Mouse (Mus musculus) heart, embryonic 11.5 days (tissue): Measurements from ENCODE around the gene Rft1. TPM values are rescaled to one million over a fixed set of nuclear protein-coding genes. Genes with fewer than 3 reads are reported as not detected.

Source experiments
- ATAC-seq: fragments of 200-750 bp; cut with Nextera tagmentation; replicated peaks from 2 replicates; pipeline ENCODE4 v1.8.0; 2017; ENCODE audit warnings: moderate library complexity; ENCODE audit not compliant: insufficient number of reproducible peaks, low FRiP score, low TSS enrichment
- H3K27ac ChIP-seq: fragments of 300-500 bp; sonication (generic); 2 replicates; pipeline ENCODE4 v1.5.1; 2014; ENCODE audit warnings: mild to moderate bottlenecking, low read depth, low read length
- H3K27me3 ChIP-seq: fragments of 300-500 bp; sonication (generic); 2 replicates; pipeline ENCODE4 v1.6.1; 2014; ENCODE audit warnings: mild to moderate bottlenecking, low read length, mixed read lengths; ENCODE audit not compliant: control insufficient read depth, insufficient read depth
- H3K36me3 ChIP-seq: fragments of 300-500 bp; sonication (generic); 2 replicates; pipeline ENCODE4 v1.6.1; 2014; ENCODE audit warnings: mild to moderate bottlenecking, low read length, moderate library complexity, mixed read lengths; ENCODE audit not compliant: control insufficient read depth, insufficient read depth
- H3K4me1 ChIP-seq: fragments of 300-500 bp; sonication (generic); 2 replicates; pipeline ENCODE4 v1.6.1; 2014; ENCODE audit warnings: low read length; ENCODE audit not compliant: control insufficient read depth, insufficient read depth
- H3K4me2 ChIP-seq: fragments of 300-500 bp; sonication (generic); 2 replicates; pipeline ENCODE4 v1.6.1; 2014; ENCODE audit warnings: mild to moderate bottlenecking, moderate library complexity
- H3K4me3 ChIP-seq: fragments of 300-500 bp; sonication (generic); 2 replicates; pipeline ENCODE4 v1.5.1; 2014; ENCODE audit warnings: low read depth, low read length
- H3K9ac ChIP-seq: fragments of 300-500 bp; sonication (generic); 2 replicates; pipeline ENCODE4 v1.6.1; 2014; ENCODE audit warnings: mild to moderate bottlenecking, low read depth, low read length, moderate library complexity
- H3K9me3 ChIP-seq: fragments of 300-500 bp; sonication (generic); replicated peaks from 2 replicates; pipeline ENCODE4 v1.6.1; 2016; ENCODE audit warnings: low read length; ENCODE audit not compliant: control insufficient read depth
- WGBS: fragments of 180-500 bp; shearing (Covaris S2); extraction: QIAGEN DNeasy Blood & Tissue Kit; methylation state at CpG from one replicate; pipeline ENCODE4 v1.1.7; 2014; ENCODE audit not compliant: insufficient replicate concordance; 5-methylcytosine and 5-hydroxymethylcytosine counted together
- polyA plus RNA-seq: library from polyadenylated mRNA; unstranded; fragments of >200 nt; fragmentation: Nextera tagmentation; extraction: Ambion mirVana; gene quantifications from 2 replicates; pipeline ENCODE4 v1.2.1, GENCODE M21; 2014

Rft1 gene
- polyA plus RNA-seq: 10.3 and 12.3 TPM in 2 replicates

GRCm38 (mm10) chr14:30653943-30654659 lies at the start of gene Rft1:
Gene Rft1 (plus strand): TSS chr14:30654360.
- WGBS: 1% methylated on average over 38 of the region's 38 CpGs
- Histone ChIP-seq H3K4me2 (peak within 1 kb of the TSS; percentile 76), H3K4me1 (no peaks in the 10 kb centered on the region; the same call in none of the 2 replicates), H3K27me3 (no peaks in the 10 kb centered on the region), H3K36me3 (no peaks in the 10 kb centered on the region), H3K27ac (peak within 1 kb of the TSS; percentile 84), H3K4me3 (peak within 1 kb of the TSS; percentile 88), H3K9me3 (no peaks in the 10 kb centered on the region), H3K9ac (peak within 1 kb of the TSS; percentile 96)
- ATAC-seq: peak; percentile 85

GRCm38 (mm10) chr14:30606817-30607216 lies 47.3 kb upstream of the Rft1 start:
- Histone ChIP-seq H3K27me3 (no peaks in the 10 kb centered on the region), H3K4me2 (no peak overlapping the region), H3K27ac (no peak overlapping the region), H3K4me3 (no peak overlapping the region), H3K9me3 (no peaks in the 10 kb centered on the region), H3K9ac (no peak overlapping the region), H3K36me3 (0 out of 2 replicates have a peak, but pooled peaks cover 2% of the 10 kb centered on the region), H3K4me1 (peaks cover 4% of the 10 kb centered on the region; the same call in 1 of the 2 replicates)
- WGBS: 87% methylated on average over 5 of the region's 5 CpGs
- ATAC-seq: no peak

- Histone ChIP-seq H3K4me2 (no peak overlapping the region), H3K9me3 (no peaks in the 10 kb centered on the region), H3K27ac (no peak overlapping the region), H3K4me1 (peaks cover 4% of the 10 kb centered on the region; the same call in 1 of the 2 replicates), H3K9ac (no peak overlapping the region), H3K27me3 (no peaks in the 10 kb centered on the region), H3K36me3 (0 out of 2 replicates have a peak, but pooled peaks cover 2% of the 10 kb centered on the region), H3K4me3 (no peak overlapping the region)
- ATAC-seq: no peak
- WGBS: 82% methylated on average over 4 of the region's 4 CpGs
These were observed 46.5 kb upstream of the Rft1 start for GRCm38 (mm10) chr14:30607696-30608095.

GRCm38 (mm10) chr14:30608176-30608575 lies 46.0 kb upstream of the Rft1 start:
- Histone ChIP-seq H3K4me1 (peaks cover 4% of the 10 kb centered on the region; the same call in 1 of the 2 replicates), H3K9ac (no peak overlapping the region), H3K27ac (no peak overlapping the region), H3K27me3 (no peaks in the 10 kb centered on the region), H3K4me3 (no peak overlapping the region), H3K4me2 (no peak overlapping the region), H3K36me3 (0 out of 2 replicates have a peak, but pooled peaks cover 2% of the 10 kb centered on the region), H3K9me3 (no peaks in the 10 kb centered on the region)
- WGBS: 83% methylated on average over 6 of the region's 6 CpGs
- ATAC-seq: no peak

- Histone ChIP-seq H3K27ac (no peak overlapping the region), H3K36me3 (0 out of 2 replicates have a peak, but pooled peaks cover 2% of the 10 kb centered on the region), H3K4me3 (no peak overlapping the region), H3K27me3 (no peaks in the 10 kb centered on the region), H3K4me2 (no peak overlapping the region), H3K9ac (no peak overlapping the region), H3K4me1 (peaks cover 4% of the 10 kb centered on the region; the same call in 1 of the 2 replicates), H3K9me3 (no peaks in the 10 kb centered on the region)
- ATAC-seq: no peak
- 92% methylated on average over 3 of the region's 3 CpGs for WGBS
These were observed 44.7 kb upstream of the Rft1 start for GRCm38 (mm10) chr14:30609499-30609898.

- no peaks in the 10 kb centered on the region for H3K9me3 ChIP-seq
- H3K4me2 ChIP-seq: no peak overlapping the region
- H3K9ac ChIP-seq: no peak overlapping the region
- H3K27me3 ChIP-seq: no peaks in the 10 kb centered on the region
- 0 out of 2 replicates have a peak, but pooled peaks cover 2% of the 10 kb centered on the region for H3K36me3 ChIP-seq
- no peak overlapping the region for H3K27ac ChIP-seq
- 72% methylated on average over 2 of the region's 2 CpGs for WGBS
- H3K4me1 ChIP-seq: peaks cover 10% of the 10 kb centered on the region; the same call in 1 of the 2 replicates
- no peak for ATAC-seq
- H3K4me3 ChIP-seq: no peak overlapping the region
These were observed 43.9 kb upstream of the Rft1 start for GRCm38 (mm10) chr14:30610304-30610703.

GRCm38 (mm10) chr14:30610940-30611339 lies 43.2 kb upstream of the Rft1 start:
- Histone ChIP-seq H3K27me3 (no peaks in the 10 kb centered on the region), H3K36me3 (0 out of 2 replicates have a peak, but pooled peaks cover 2% of the 10 kb centered on the region), H3K4me3 (no peak overlapping the region), H3K4me1 (peaks cover 10% of the 10 kb centered on the region; the same call in 1 of the 2 replicates), H3K9ac (no peak overlapping the region), H3K27ac (no peak overlapping the region), H3K9me3 (no peaks in the 10 kb centered on the region), H3K4me2 (no peak overlapping the region)
- ATAC-seq: no peak
- WGBS: 63% methylated on average over 3 of the region's 3 CpGs

- Histone ChIP-seq H3K27me3 (no peaks in the 10 kb centered on the region), H3K9ac (no peak overlapping the region), H3K27ac (no peak overlapping the region), H3K9me3 (no peaks in the 10 kb centered on the region), H3K4me3 (no peak overlapping the region), H3K4me1 (peaks cover 10% of the 10 kb centered on the region; the same call in 1 of the 2 replicates), H3K4me2 (no peak overlapping the region), H3K36me3 (0 out of 2 replicates have a peak, but pooled peaks cover 2% of the 10 kb centered on the region)
- no peak for ATAC-seq
- WGBS: 17% methylated on average over 7 of the region's 7 CpGs
These were observed 41.6 kb upstream of the Rft1 start for GRCm38 (mm10) chr14:30612523-30612922.
